Mouse (Mus musculus) adrenal gland, postnatal 10 days (tissue): Measurements from ENCODE around the gene Acp6. TPM values are rescaled to one million over a fixed set of nuclear protein-coding genes. Genes with fewer than 3 reads are reported as not detected.

Source experiments
- DNase-seq: peaks from one replicate; pipeline ENCODE4 v3.0.0; 2021; ENCODE audit warnings: mixed read lengths
- total RNA-seq, 2 experiments: library from RNA; stranded (reverse); gene quantifications; 2 replicates each; pipeline ENCODE4 v1.2.3; 2021

Gene Acp6
- total RNA-seq, 2 experiments from 2014 or later, result 39.2 to 45.9 TPM

- DNase-seq, result peak; percentile 83
These were observed 26.7 kb downstream of the Acp6 start for GRCm38 (mm10) chr3:97185098-97185860.

DNA sequence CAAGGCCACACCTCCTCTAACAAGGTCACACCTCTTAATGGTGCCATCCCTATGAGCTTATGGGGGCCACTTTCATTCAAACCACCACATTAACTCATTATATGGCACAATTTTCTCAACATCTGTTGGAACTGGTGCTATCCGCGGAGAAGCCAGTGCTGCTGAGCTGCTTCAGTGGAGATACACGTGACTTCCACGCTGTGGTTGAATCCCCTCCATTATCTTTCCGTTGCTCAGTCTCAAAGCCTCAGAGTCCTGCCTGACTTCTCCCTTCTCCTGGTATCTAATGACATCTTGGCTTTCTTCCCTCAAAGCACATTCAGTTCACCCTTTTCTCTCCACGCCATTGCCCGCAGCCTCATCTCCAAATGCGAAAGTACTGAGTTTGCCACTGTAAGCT, 38.0 kb downstream of the Acp6 start:
- no peak for DNase-seq

GRCm38 (mm10) chr3:97199261-97199660, 40.7 kb downstream of the Acp6 start:
- no peak for DNase-seq

DNA sequence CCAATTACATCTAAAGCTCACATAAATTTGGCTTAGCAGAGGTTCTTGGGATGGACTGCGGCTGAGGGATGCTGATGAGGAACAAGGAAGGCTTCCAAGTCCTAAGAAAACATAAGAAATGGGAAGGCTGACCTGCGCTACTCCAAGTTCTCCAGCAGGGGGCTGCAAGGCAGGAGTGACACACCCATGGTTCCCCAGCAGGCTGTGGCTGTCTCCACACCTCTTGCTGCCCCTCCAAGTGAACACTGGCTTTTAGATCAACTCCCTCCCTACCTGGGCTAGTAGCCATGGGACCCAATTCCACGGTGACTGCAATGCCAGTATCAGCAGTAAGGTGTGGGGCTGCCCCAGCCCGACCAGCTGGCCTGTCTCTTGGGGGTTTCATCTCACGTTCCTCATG, 43.4 kb downstream of the Acp6 start:
- peak; percentile 73 for DNase-seq

GRCm38 (mm10) chr3:97203880-97204279, 45.3 kb downstream of the Acp6 start:
- DNase-seq, result no peak

DNA sequence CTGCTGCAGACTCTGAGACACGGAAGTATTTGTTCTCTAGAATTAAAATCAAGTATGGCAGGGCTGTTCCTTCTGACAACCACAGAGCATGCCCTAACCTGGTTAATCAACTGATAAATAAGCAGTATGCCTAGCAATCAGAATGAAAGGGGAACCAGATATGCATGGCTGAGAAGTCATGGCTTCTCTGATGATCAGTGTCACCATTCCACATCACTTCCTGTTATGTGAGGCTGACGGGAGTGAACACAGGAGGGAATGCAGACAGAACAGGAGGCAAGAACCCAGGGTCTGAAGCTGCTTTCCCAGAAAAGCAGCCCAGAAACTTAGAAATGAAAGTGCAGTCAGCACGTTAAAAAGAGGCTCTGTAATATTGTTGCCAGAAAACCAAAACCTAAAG, 47.9 kb downstream of the Acp6 start:
- DNase-seq, result no peak

DNA sequence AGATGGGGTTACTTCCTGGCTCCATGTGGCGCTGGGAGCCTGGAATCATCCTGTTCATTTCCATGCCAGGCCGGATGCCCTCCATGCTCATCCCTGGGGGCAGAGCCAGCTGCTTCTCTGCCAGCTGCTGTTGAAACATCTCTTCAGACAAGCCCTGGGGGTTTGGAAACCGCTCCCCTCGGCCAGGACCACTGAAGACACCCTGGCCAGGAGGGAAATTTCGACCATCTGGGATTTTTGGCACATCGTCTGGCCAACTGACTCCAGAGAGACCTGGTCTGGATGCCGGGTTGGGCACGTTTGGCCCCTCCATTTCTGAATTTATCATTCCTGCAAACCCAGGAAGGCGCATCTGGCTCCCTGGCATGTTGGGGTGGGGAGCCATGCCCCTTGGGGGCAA, 50.8 kb downstream of the Acp6 start:
- no peak for DNase-seq

GRCm38 (mm10) chr3:97211177-97211576, 52.6 kb downstream of the Acp6 start:
- DNase-seq, result no peak

DNA sequence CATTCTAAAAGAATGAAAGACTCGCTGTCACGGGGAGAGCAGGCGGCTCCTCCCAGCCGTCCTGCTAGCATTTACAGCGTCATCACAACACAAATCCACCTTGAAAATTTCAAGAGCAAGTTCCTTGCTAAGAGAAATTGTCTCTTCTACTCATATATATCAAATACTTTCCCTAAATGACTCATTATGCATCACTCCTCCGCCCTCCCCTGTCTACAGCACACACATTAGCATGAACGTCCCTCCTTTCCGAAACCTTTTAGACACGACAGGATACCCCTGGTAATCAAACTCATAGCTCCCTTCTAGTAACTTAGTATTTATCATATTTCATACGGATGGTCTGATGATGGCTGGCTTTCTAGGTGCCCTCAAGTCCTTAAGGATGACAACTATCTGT, 55.3 kb downstream of the Acp6 start:
- DNase-seq, result no peak

DNA sequence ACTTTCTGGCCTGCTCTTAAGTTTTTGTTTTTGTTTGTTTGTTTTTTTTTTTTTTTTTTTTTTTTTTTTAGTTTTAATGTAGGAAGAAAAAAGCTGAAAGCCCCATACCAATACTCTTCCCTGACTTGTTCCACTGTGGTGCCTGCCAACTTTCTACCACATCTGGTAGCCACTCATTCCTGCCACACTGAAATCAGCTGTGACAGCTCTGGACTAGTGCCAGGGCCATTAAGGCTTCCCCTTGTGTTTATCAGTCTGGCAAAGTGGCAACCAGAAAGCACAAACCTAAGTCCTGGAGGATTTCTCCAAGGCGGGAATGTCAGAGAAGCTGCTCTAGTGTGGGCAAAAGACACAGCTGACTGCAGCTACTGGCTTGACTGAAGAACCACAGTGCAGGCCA, 55.9 kb downstream of the Acp6 start:
- DNase-seq, result peak; percentile 45

DNA sequence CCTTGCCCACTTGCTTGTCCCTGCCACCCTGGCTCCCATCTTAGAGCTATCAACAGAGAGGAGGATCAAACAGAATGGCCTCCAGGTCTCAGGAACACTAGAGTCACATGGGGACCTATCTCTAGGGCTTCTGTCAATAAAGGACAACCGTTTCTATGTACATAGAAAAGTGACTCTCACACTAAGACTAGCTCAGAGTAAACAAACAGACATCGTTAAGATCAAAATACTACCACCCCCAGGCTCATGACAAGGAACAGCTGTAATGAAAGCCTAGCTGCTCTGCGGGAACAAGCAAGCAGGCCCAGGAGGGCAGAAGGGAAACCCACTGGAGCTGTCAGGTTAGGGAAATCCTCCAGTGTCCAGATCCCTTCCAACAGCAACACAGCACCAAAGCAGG, 56.9 kb downstream of the Acp6 start:
- no peak for DNase-seq

GRCm38 (mm10) chr3:97223261-97223660, 64.7 kb downstream of the Acp6 start:
- no peak for DNase-seq

- no peak for DNase-seq
These were observed 66.7 kb downstream of the Acp6 start for GRCm38 (mm10) chr3:97225231-97225630.

DNA sequence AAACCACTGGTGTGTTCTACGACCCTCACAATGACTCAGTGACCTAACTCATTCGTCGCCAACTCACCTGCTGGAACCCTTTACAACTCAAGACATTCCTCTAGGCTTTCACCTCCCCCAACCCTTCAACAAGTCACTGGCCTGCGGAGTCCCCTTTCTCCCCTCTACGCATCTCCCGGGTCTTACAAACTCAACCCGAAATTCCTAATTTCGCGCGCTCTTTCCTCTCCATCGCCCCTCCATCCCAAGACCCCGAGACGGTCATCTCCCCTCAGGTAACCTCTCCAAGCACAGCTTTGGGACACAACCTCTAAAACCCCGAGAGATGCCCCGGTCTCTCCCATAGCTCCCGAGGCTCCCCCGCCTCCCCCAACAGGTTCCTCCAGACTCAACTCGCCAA, 68.1 kb downstream of the Acp6 start:
- no peak for DNase-seq

Other genes with a start within 250 kb of the Acp6 start
- gene Gja8, start 232.8 kb upstream of the Acp6 start, total RNA-seq, result not detected
- 10 to 100 TPM; 13.8 to 19.1 TPM for gene Bcl9, start 139.1 kb downstream of the Acp6 start, total RNA-seq